ENCODE assay signal across 18 mouse cellular contexts in genomic region chr4:122873512-122873911, GRCm38 (mm10). TPM values are rescaled to one million over a fixed set of nuclear protein-coding genes. Genes with fewer than 3 reads are reported as not detected.
DNase-seq lines count a peak whose midpoint lies in the region; ATAC-seq and TF ChIP-seq lines count a peak whose summit lies in the region.
"Had no signal": no experiment of that assay in that cellular context is flagged by ENCODE, and none has a peak within 500 bp of the region (broad histone marks: within the 10 kb centered on the region; RNA-seq: fewer than 3 reads in every experiment).

No protein-coding gene starts in this region.

- no peak for DNase-seq in liver, embryonic 11.5 days (ENCODE audit: low spot score)
- DNase-seq in liver = no peak
- no peak for DNase-seq in liver, embryonic 13.5 days
- no peak for DNase-seq in liver, postnatal 0 days
- DNase-seq in hindbrain, embryonic 14.5 days (ENCODE audit: low spot score) = no peak
- no peak for DNase-seq in heart, postnatal 10 days
- DNase-seq in kidney, postnatal 25 days = no peak
- DNase-seq: adrenal gland, postnatal 25 days; cerebellum, adult 2 months; cerebellum, postnatal 10 days; forebrain, postnatal 0 days; gastrocnemius, postnatal 25 days; heart, postnatal 36 days had no signal

- no peak for TF ChIP-seq EP300 in liver, postnatal 0 days (IDR thresholded peaks at IDR 0.05; ENCODE audit: low read depth)

- H3K27ac ChIP-seq in liver, embryonic 11.5 days (ENCODE audit: low read depth, low read length) = no peak overlapping the region; the same call in 1 of the 2 replicates
- no peak overlapping the region for H3K27ac ChIP-seq in liver, embryonic 13.5 days
- H3K27ac ChIP-seq in liver, postnatal 0 days (ENCODE audit: low read depth) = peak overlapping the region; percentile 30; the same call in 1 of the 2 replicates
- no peak overlapping the region for H3K27ac ChIP-seq in hindbrain, embryonic 14.5 days
- H3K27ac ChIP-seq: embryonic facial prominence, embryonic 10.5 days; forebrain, embryonic 13.5 days; hindbrain, embryonic 12.5 days had no signal

- peaks cover 29% of the 10 kb centered on the region for H3K4me1 ChIP-seq in liver, embryonic 11.5 days (replicated peaks; ENCODE audit: control insufficient read depth, insufficient read depth, low read length)
- peaks cover 55% of the 10 kb centered on the region for H3K4me1 ChIP-seq in liver, embryonic 13.5 days (replicated peaks)
- H3K4me1 ChIP-seq in liver, postnatal 0 days (ENCODE audit: insufficient read depth) = peaks cover 13% of the 10 kb centered on the region
- no peaks in the 10 kb centered on the region for H3K4me1 ChIP-seq in hindbrain, embryonic 14.5 days (replicated peaks; ENCODE audit: control insufficient read depth, insufficient read depth, low read length)
- H3K4me1 ChIP-seq: embryonic facial prominence, embryonic 10.5 days; forebrain, embryonic 13.5 days; hindbrain, embryonic 12.5 days had no signal

- 45% methylated on average over 4 of the region's 4 CpGs for WGBS in liver, embryonic 11.5 days
- WGBS in liver, embryonic 13.5 days (ENCODE audit: insufficient replicate concordance) = 18% methylated on average over 4 of the region's 4 CpGs
- WGBS in liver, postnatal 0 days (ENCODE audit: insufficient replicate concordance) = 45% methylated on average over 4 of the region's 4 CpGs
- WGBS in hindbrain, embryonic 14.5 days = 93% methylated on average over 4 of the region's 4 CpGs

- intact Hi-C loops in heart, postnatal 10 days (cut with DNase I) = loop anchor here (5.0 kb wide), 1 partner anchor 66 kb away; no protein-coding TSS in a partner anchor

- no peak overlapping the region for H3K9ac ChIP-seq in liver, embryonic 11.5 days (ENCODE audit: low read depth, low read length)
- no peak overlapping the region for H3K9ac ChIP-seq in liver, embryonic 13.5 days
- H3K9ac ChIP-seq in liver, postnatal 0 days (replicated peaks) = no peak overlapping the region
- no peak overlapping the region for H3K9ac ChIP-seq in hindbrain, embryonic 14.5 days
- H3K9ac ChIP-seq: forebrain, embryonic 13.5 days; forebrain, postnatal 0 days; heart, embryonic 12.5 days; hindbrain, embryonic 12.5 days had no signal

- ATAC-seq in liver, embryonic 11.5 days (replicated peaks; ENCODE audit: low FRiP score) = peak; percentile 49
- ATAC-seq in liver, embryonic 13.5 days (ENCODE audit: low read depth) = peak; percentile 61
- ATAC-seq in liver, postnatal 0 days = no peak
- ATAC-seq in hindbrain, embryonic 14.5 days (ENCODE audit: low FRiP score) = no peak
- ATAC-seq: forebrain, embryonic 13.5 days; forebrain, postnatal 0 days; Patski had no signal

- no peaks in the 10 kb centered on the region for H3K27me3 ChIP-seq in liver, embryonic 11.5 days (replicated peaks; ENCODE audit: control insufficient read depth, insufficient read depth, low read length)
- H3K27me3 ChIP-seq in liver, embryonic 13.5 days = no peaks in the 10 kb centered on the region
- no peaks in the 10 kb centered on the region for H3K27me3 ChIP-seq in liver, postnatal 0 days (ENCODE audit: insufficient read depth, low read length)
- no peaks in the 10 kb centered on the region for H3K27me3 ChIP-seq in hindbrain, embryonic 14.5 days (ENCODE audit: control insufficient read depth, insufficient read depth, low read length)
- H3K27me3 ChIP-seq: forebrain, embryonic 13.5 days; heart, embryonic 12.5 days; hindbrain, embryonic 12.5 days; Patski had no signal

- no peak overlapping the region for H3K4me3 ChIP-seq in liver, embryonic 11.5 days (ENCODE audit: low read depth, low read length)
- 0 out of 2 replicates have a peak overlapping the region, but pooled peaks have one; percentile 9 for H3K4me3 ChIP-seq in liver, embryonic 13.5 days (replicated peaks)
- H3K4me3 ChIP-seq in liver, postnatal 0 days (ENCODE audit: low read depth, low read length) = no peak overlapping the region
- H3K4me3 ChIP-seq in hindbrain, embryonic 14.5 days (replicated peaks; ENCODE audit: low read length) = no peak overlapping the region
- H3K4me3 ChIP-seq: embryonic facial prominence, embryonic 10.5 days; forebrain, embryonic 13.5 days; heart, embryonic 12.5 days; hindbrain, embryonic 12.5 days had no signal

- H3K4me2 ChIP-seq in liver, embryonic 11.5 days = peak overlapping the region; percentile 60
- peak overlapping the region; percentile 46 for H3K4me2 ChIP-seq in liver, embryonic 13.5 days
- peak overlapping the region; percentile 55 for H3K4me2 ChIP-seq in liver, postnatal 0 days (ENCODE audit: low read depth, low read length)
- H3K4me2 ChIP-seq in hindbrain, embryonic 14.5 days (replicated peaks) = no peak overlapping the region
- H3K4me2 ChIP-seq: forebrain, embryonic 13.5 days; heart, embryonic 12.5 days; hindbrain, embryonic 12.5 days had no signal

- H3K9me3 ChIP-seq in liver, embryonic 11.5 days (ENCODE audit: control insufficient read depth, low read length) = no peaks in the 10 kb centered on the region
- H3K9me3 ChIP-seq in liver, embryonic 13.5 days (replicated peaks) = no peaks in the 10 kb centered on the region
- H3K9me3 ChIP-seq in liver, postnatal 0 days (ENCODE audit: low read length) = no peaks in the 10 kb centered on the region
- no peaks in the 10 kb centered on the region for H3K9me3 ChIP-seq in hindbrain, embryonic 14.5 days (ENCODE audit: control insufficient read depth, low read length)
- H3K9me3 ChIP-seq: embryonic facial prominence, embryonic 10.5 days; forebrain, embryonic 13.5 days; heart, embryonic 12.5 days; hindbrain, embryonic 12.5 days had no signal

- TF ChIP-seq CTCF in liver, postnatal 0 days (IDR thresholded peaks at IDR 0.05; ENCODE audit: low read depth) = no peak

- H3K36me3 ChIP-seq in liver, embryonic 11.5 days (ENCODE audit: control insufficient read depth, insufficient read depth, low read length) = peaks cover 19% of the 10 kb centered on the region
- H3K36me3 ChIP-seq in liver, embryonic 13.5 days = peaks cover 37% of the 10 kb centered on the region
- H3K36me3 ChIP-seq in liver, postnatal 0 days (replicated peaks; ENCODE audit: insufficient read depth, low read length) = peaks cover 44% of the 10 kb centered on the region
- peaks cover 38% of the 10 kb centered on the region for H3K36me3 ChIP-seq in hindbrain, embryonic 14.5 days (replicated peaks; ENCODE audit: control insufficient read depth, insufficient read depth)

RNA-seq across cellular contexts. Expression of gene Cap1, which starts 12.3 kb away (rescaled TPM):
- 52.2 and 56.5 TPM in 2 replicates for polyA plus RNA-seq in liver, embryonic 11.5 days (2014; fragmentation: Nextera tagmentation; extraction: Ambion mirVana)
- 29.1 and 35.8 TPM in 2 replicates for polyA plus RNA-seq in liver, embryonic 13.5 days (2015; fragmentation: Nextera tagmentation; extraction: Ambion mirVana)
- 22.3 and 28.4 TPM in 2 replicates for polyA plus RNA-seq in liver, postnatal 0 days (2015; fragmentation: Nextera tagmentation; extraction: Ambion mirVana)
- 71.9 and 76.7 TPM in 2 replicates for polyA plus RNA-seq in hindbrain, embryonic 14.5 days (2014; fragmentation: Nextera tagmentation; extraction: Ambion mirVana)
- total RNA-seq in heart, postnatal 10 days (2021) = 10 to 100 TPM; 84.6 to 89.1 TPM

RNA-seq across cellular contexts. Expression of gene Ppt1, which starts 37.5 kb away (rescaled TPM):
- polyA plus RNA-seq in liver, embryonic 11.5 days (2014; fragmentation: Nextera tagmentation; extraction: Ambion mirVana) = 42.9 and 44.5 TPM in 2 replicates
- 20.8 and 22.8 TPM in 2 replicates for polyA plus RNA-seq in liver, embryonic 13.5 days (2015; fragmentation: Nextera tagmentation; extraction: Ambion mirVana)
- polyA plus RNA-seq in liver, postnatal 0 days (2015; fragmentation: Nextera tagmentation; extraction: Ambion mirVana) = 18.6 and 20.3 TPM in 2 replicates
- 83.7 and 84.4 TPM in 2 replicates for polyA plus RNA-seq in hindbrain, embryonic 14.5 days (2014; fragmentation: Nextera tagmentation; extraction: Ambion mirVana)
- 10 to 100 TPM; 40.1 to 46.6 TPM for total RNA-seq in heart, postnatal 10 days (2021)

Comparison
In these comparisons a context has a peak if more than half of its experiments do, and no peak if none do; other contexts are left out.
1. ATAC-seq: peak in liver, embryonic 11.5 days (single experiment) and liver, embryonic 13.5 days (single experiment); none in liver, postnatal 0 days (single experiment) and hindbrain, embryonic 14.5 days (single experiment).